Mouse (Mus musculus) erythroblast, embryonic 14.5 days (primary cell): ENCODE measurements around the gene Med9.

ENCODE experiments used
- GATA1 ChIP-seq: IDR thresholded peaks from 2 replicates; pipeline ENCODE4 v1.6.1; 2012; ENCODE audit warnings: low read length, inconsistent platforms, mixed read lengths
- TAL1 ChIP-seq: IDR thresholded peaks from 3 replicates; pipeline ENCODE4 v1.6.1; 2012; ENCODE audit warnings: low read length, inconsistent platforms, mixed read lengths

DNA sequence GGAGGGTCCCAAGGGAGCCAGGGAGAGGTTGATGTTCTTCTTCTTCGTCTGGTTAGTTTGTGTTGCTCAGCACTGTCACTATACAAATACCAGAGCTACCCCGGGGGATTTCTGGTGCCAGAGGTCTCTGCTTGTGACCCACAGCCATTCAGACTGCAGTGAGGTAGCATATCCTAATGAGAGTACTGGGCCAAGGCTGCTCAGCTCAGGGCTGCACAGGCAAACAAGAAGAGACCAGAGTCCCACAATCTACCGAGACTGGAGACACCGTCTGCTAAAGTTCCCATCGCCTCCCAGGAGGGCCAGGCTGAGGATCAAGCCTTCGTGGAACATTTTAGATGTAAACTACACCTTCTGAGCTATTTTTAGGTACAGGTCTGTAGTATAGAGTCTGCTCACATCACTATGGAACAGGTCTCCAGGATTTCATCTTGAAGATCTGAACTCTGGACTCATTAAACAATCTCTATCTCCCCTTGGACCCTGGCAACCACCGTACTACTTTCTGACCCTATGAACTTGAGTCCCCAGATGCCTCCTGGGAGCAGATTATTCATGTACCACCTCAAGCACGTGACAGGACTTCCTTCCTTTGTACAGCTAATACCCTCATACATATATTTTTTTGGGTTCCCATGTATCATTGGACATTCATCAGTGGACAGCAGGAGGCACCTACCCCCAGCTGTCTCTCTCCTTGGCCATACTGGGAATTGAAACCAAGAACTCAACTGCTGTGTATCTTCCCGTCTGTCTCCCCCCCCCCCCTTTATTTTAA, 15.3 kb upstream of the Med9 start:
- no peak for TF ChIP-seq GATA1
- TF ChIP-seq TAL1, result no peak
